Mouse (Mus musculus) limb, embryonic 14.5 days (tissue): ENCODE measurements around the gene A1bg. TPM values are rescaled to one million over a fixed set of nuclear protein-coding genes. Genes with fewer than 3 reads are reported as not detected.

Source experiments
- ATAC-seq: fragments of 200-750 bp; cut with Nextera tagmentation; 2 replicates; pipeline ENCODE4 v1.8.0; 2017; ENCODE audit warnings: low read depth, moderate number of reproducible peaks, moderate TSS enrichment; ENCODE audit not compliant: low FRiP score
- DNase-seq: peaks from one replicate; pipeline ENCODE4 v3.0.0-alpha.2; 2015; ENCODE audit warnings: low spot score
- H3K27ac ChIP-seq: fragments of 300-500 bp; sonication (generic); replicated peaks from 2 replicates; pipeline ENCODE4 v1.5.1; 2014; ENCODE audit warnings: low read depth, mild to moderate bottlenecking, low read length, moderate library complexity, mixed read lengths
- H3K27me3 ChIP-seq: fragments of 300-500 bp; sonication (generic); 2 replicates; pipeline ENCODE4 v1.6.1; 2014; ENCODE audit warnings: low read length, mixed read lengths; ENCODE audit not compliant: control insufficient read depth, insufficient read depth
- H3K36me3 ChIP-seq: fragments of 300-500 bp; sonication (generic); 2 replicates; pipeline ENCODE4 v1.6.1; 2014; ENCODE audit warnings: mild to moderate bottlenecking, low read length, moderate library complexity, mixed read lengths; ENCODE audit not compliant: control insufficient read depth, insufficient read depth
- H3K4me1 ChIP-seq: fragments of 300-500 bp; sonication (generic); 2 replicates; pipeline ENCODE4 v1.6.1; 2014; ENCODE audit warnings: antibody characterized with exemption, low read length, mixed read lengths; ENCODE audit not compliant: control insufficient read depth, insufficient read depth
- H3K4me2 ChIP-seq: fragments of 300-500 bp; sonication (generic); replicated peaks from 2 replicates; pipeline ENCODE4 v1.6.1; 2014; ENCODE audit warnings: low read depth, mild to moderate bottlenecking, low read length, moderate library complexity; ENCODE audit not compliant: severe bottlenecking
- H3K4me3 ChIP-seq: fragments of 300-500 bp; sonication (generic); replicated peaks from 2 replicates; pipeline ENCODE4 v1.5.1; 2014; ENCODE audit warnings: low read length
- H3K9ac ChIP-seq: fragments of 300-500 bp; sonication (generic); 2 replicates; pipeline ENCODE4 v1.6.1; 2014; ENCODE audit warnings: mild to moderate bottlenecking, low read depth, low read length, moderate library complexity; ENCODE audit not compliant: severe bottlenecking
- H3K9me3 ChIP-seq: fragments of 300-500 bp; sonication (generic); 2 replicates; pipeline ENCODE4 v1.6.1; 2016; ENCODE audit warnings: low read length; ENCODE audit not compliant: control insufficient read depth
- POLR2A ChIP-seq: fragments of 200-500 bp; IDR thresholded peaks from 2 replicates; pipeline ENCODE4 v1.8.0; 2012; ENCODE audit warnings: inconsistent platforms, mild to moderate bottlenecking, moderate library complexity, borderline replicate concordance; ENCODE audit not compliant: insufficient read depth, insufficient read length; ENCODE audit errors: extremely low read depth
- WGBS: fragments of 180-500 bp; shearing (Covaris S2); extraction: QIAGEN DNeasy Blood & Tissue Kit; methylation state at CpG from one replicate; pipeline ENCODE4 v1.1.7; 2014; 5-methylcytosine and 5-hydroxymethylcytosine counted together
- polyA plus RNA-seq, 2 experiments: library from polyadenylated mRNA; depleted of rRNA in 1 of 2; stranded (reverse) in 1 of 2; unstranded in 1 of 2; fragments of >200 nt; fragmentation: Nextera tagmentation in 1 of 2; extraction: Ambion mirVana in 1 of 2; gene quantifications; 2 replicates each; pipeline versions ENCODE4 v1.2.1 to v1.2.3; 2012 to 2014

A1bg gene
- polyA plus RNA-seq, 2 experiments = not detected

GRCm38 (mm10) chr15:60862417-60862816 lies 60.4 kb downstream of the A1bg start:
- 85% methylated on average over 3 of the region's 3 CpGs for WGBS
- no peaks in the 10 kb centered on the region for H3K27me3 ChIP-seq
- ATAC-seq = no peak
- no peak overlapping the region for H3K27ac ChIP-seq
- H3K4me1 ChIP-seq = no peaks in the 10 kb centered on the region
- H3K9ac ChIP-seq = no peak overlapping the region
- TF ChIP-seq POLR2A = no peak
- no peaks in the 10 kb centered on the region for H3K36me3 ChIP-seq
- no peak overlapping the region for H3K4me2 ChIP-seq
- DNase-seq = no peak
- no peaks in the 10 kb centered on the region for H3K9me3 ChIP-seq
- no peak overlapping the region for H3K4me3 ChIP-seq

- WGBS = 56% methylated on average over 1 of the region's 1 CpGs
- no peaks in the 10 kb centered on the region for H3K9me3 ChIP-seq
- no peak overlapping the region for H3K4me2 ChIP-seq
These were observed 67.7 kb downstream of the A1bg start for GRCm38 (mm10) chr15:60855112-60855511.

GRCm38 (mm10) chr15:60854151-60854550 lies 68.7 kb downstream of the A1bg start:
- no peak overlapping the region for H3K27ac ChIP-seq
- whole genome bisulfite sequencing = 84% methylated on average over 4 of the region's 4 CpGs
- H3K4me1 ChIP-seq = peaks cover 14% of the 10 kb centered on the region
- no peak overlapping the region for H3K4me2 ChIP-seq
- DNase-seq (no peak), ATAC-seq (no peak)
- H3K36me3 ChIP-seq = no peaks in the 10 kb centered on the region
- no peak overlapping the region for H3K9ac ChIP-seq
- H3K4me3 ChIP-seq = no peak overlapping the region
- H3K27me3 ChIP-seq = no peaks in the 10 kb centered on the region
- TF ChIP-seq POLR2A = no peak
- H3K9me3 ChIP-seq = no peaks in the 10 kb centered on the region

More at GRCm38 (mm10) chr15:60855112-60855511, 67.7 kb downstream of the A1bg start:
- Histone ChIP-seq H3K4me1 (peaks cover 14% of the 10 kb centered on the region), H3K27me3 (no peaks in the 10 kb centered on the region), H3K27ac (no peak overlapping the region), H3K9ac (no peak overlapping the region), H3K4me3 (no peak overlapping the region), H3K36me3 (no peaks in the 10 kb centered on the region)
- DNase-seq = no peak
- ATAC-seq = no peak
- TF ChIP-seq POLR2A = no peak

GRCm38 (mm10) chr15:60853231-60853999 lies 69.4 kb downstream of the A1bg start, which contains the start of gene Fam84b:
Gene Fam84b, minus strand, starts transcription at chr15:60853778.
- DNase-seq = peak; percentile 36
- H3K4me1 ChIP-seq = peaks cover 17% of the 10 kb centered on the region
- no peaks in the 10 kb centered on the region for H3K36me3 ChIP-seq
- ATAC-seq = peak; percentile 66
- H3K9me3 ChIP-seq = no peaks in the 10 kb centered on the region
- peak within 1 kb of the TSS; percentile 67 for H3K27ac ChIP-seq
- 14% methylated on average over 17 of the region's 17 CpGs for whole genome bisulfite sequencing
- no peaks in the 10 kb centered on the region for H3K27me3 ChIP-seq
- TF ChIP-seq POLR2A = no peak
- H3K4me3 ChIP-seq = no peak within 1 kb of the TSS
- H3K9ac ChIP-seq = no peak within 1 kb of the TSS
- H3K4me2 ChIP-seq = peak within 1 kb of the TSS; percentile 34

- DNase-seq = no peak
- no peaks in the 10 kb centered on the region for H3K27me3 ChIP-seq
- H3K36me3 ChIP-seq = no peaks in the 10 kb centered on the region
- ATAC-seq = no peak
- H3K4me2 ChIP-seq = no peak overlapping the region
- H3K9me3 ChIP-seq = no peaks in the 10 kb centered on the region
- no peak overlapping the region for H3K4me3 ChIP-seq
- peaks cover 12% of the 10 kb centered on the region for H3K4me1 ChIP-seq
- H3K27ac ChIP-seq = no peak overlapping the region
- TF ChIP-seq POLR2A = no peak
- WGBS = 50% methylated on average over 3 of the region's 3 CpGs
- H3K9ac ChIP-seq = no peak overlapping the region
These were observed 74.2 kb downstream of the A1bg start for GRCm38 (mm10) chr15:60848630-60849029.

Other genes starting within 250 kb of the A1bg start
- 5.4 and 6.0 TPM in 2 replicates for gene Fam84b, start 69.2 kb downstream of the A1bg start, polyA plus RNA-seq (2012; rRNA removed)
- 9.7 and 10.2 TPM in 2 replicates for gene Fam84b, start 69.2 kb downstream of the A1bg start, polyA plus RNA-seq (2014; fragmentation: Nextera tagmentation; extraction: Ambion mirVana)